Mouse (Mus musculus) retina, adult 2 months (tissue): ENCODE measurements at regions not wholly inside any gene's neighbourhood (a gene's known extent, or its start where the extent isn't known, plus 50 kb on each side); places are given as distances from the start of the nearest gene placed in this dataset.

Experiments used
- DNase-seq: peaks from one replicate; pipeline ENCODE4 v3.0.0-alpha.2; 2012; ENCODE audit warnings: low read depth, low spot score

GRCm38 (mm10) chr15:88548261-88548660 is 51.8 kb upstream of the Zdhhc25 start:
- no peak for DNase-seq
